Mouse (Mus musculus) embryonic facial prominence, embryonic 11.5 days (tissue): ENCODE data around the gene Atp2b2. TPM values are rescaled to one million over a fixed set of nuclear protein-coding genes. Genes with fewer than 3 reads are reported as not detected.
A peak's percentile ranks its signal among the peaks of the same experiment; 100 is the strongest.

Experiments used
- ATAC-seq: fragments of 200-750 bp; cut with Nextera tagmentation; replicated peaks from 2 replicates; pipeline ENCODE4 v1.8.0; 2017; ENCODE audit warnings: low read depth; ENCODE audit not compliant: insufficient number of reproducible peaks, low FRiP score, low TSS enrichment
- DNase-seq: peaks from one replicate; pipeline ENCODE4 v3.0.0-alpha.2; 2015; ENCODE audit warnings: low spot score
- H3K27ac ChIP-seq: fragments of 300-500 bp; sonication (generic); replicated peaks from 2 replicates; pipeline ENCODE4 v1.5.1; 2014; ENCODE audit warnings: mild to moderate bottlenecking, low read depth, low read length, control low read depth
- H3K27me3 ChIP-seq: fragments of 300-500 bp; sonication (generic); 2 replicates; pipeline ENCODE4 v1.6.1; 2014; ENCODE audit warnings: mild to moderate bottlenecking, low read length, moderate library complexity, mixed read lengths; ENCODE audit not compliant: control insufficient read depth, insufficient read depth
- H3K36me3 ChIP-seq: fragments of 300-500 bp; sonication (generic); replicated peaks from 2 replicates; pipeline ENCODE4 v1.6.1; 2014; ENCODE audit warnings: low read depth, mild to moderate bottlenecking, low read length, moderate library complexity, mixed read lengths; ENCODE audit not compliant: control insufficient read depth, insufficient read depth
- H3K4me1 ChIP-seq: fragments of 300-500 bp; sonication (generic); 2 replicates; pipeline ENCODE4 v1.6.1; 2014; ENCODE audit warnings: low read length, mixed read lengths; ENCODE audit not compliant: control insufficient read depth, insufficient read depth
- H3K4me2 ChIP-seq: fragments of 300-500 bp; sonication (generic); 2 replicates; pipeline ENCODE4 v1.6.1; 2014; ENCODE audit warnings: low read depth, mild to moderate bottlenecking, control low read depth, low read length, moderate library complexity
- H3K4me3 ChIP-seq: fragments of 300-500 bp; sonication (generic); 2 replicates; pipeline ENCODE4 v1.5.1; 2014; ENCODE audit warnings: low read depth, low read length, control low read depth
- H3K9ac ChIP-seq: fragments of 300-500 bp; sonication (generic); replicated peaks from 2 replicates; pipeline ENCODE4 v1.6.1; 2014; ENCODE audit warnings: mild to moderate bottlenecking, control low read depth, low read length
- H3K9me3 ChIP-seq: fragments of 300-500 bp; sonication (generic); replicated peaks from 2 replicates; pipeline ENCODE4 v1.6.1; 2016; ENCODE audit warnings: mild to moderate bottlenecking, low read length, inconsistent platforms, mixed read lengths; ENCODE audit not compliant: control insufficient read depth
- WGBS: fragments of 180-500 bp; shearing (Covaris S2); extraction: QIAGEN DNeasy Blood & Tissue Kit; methylation state at CpG from one replicate; pipeline ENCODE4 v1.1.7; 2014; 5-methylcytosine and 5-hydroxymethylcytosine counted together
- microRNA-seq: library from miRNA; unstranded; fragments of <30 nt; microRNA quantifications from one replicate; pipeline ENCODE4, GENCODE M21; 2016; ENCODE audit warnings: borderline number of aligned reads
- polyA plus RNA-seq: library from polyadenylated mRNA; unstranded; fragments of >200 nt; fragmentation: Nextera tagmentation; extraction: Ambion mirVana; gene quantifications from 2 replicates; pipeline ENCODE4 v1.2.1, GENCODE M21; 2014

Gene Atp2b2
- polyA plus RNA-seq, 1 experiment from 2014 or later, result 0.95 TPM

- Histone ChIP-seq H3K36me3 (no peaks in the 10 kb centered on the region), H3K9me3 (no peaks in the 10 kb centered on the region), H3K4me2 (no peak overlapping the region), H3K27me3 (no peaks in the 10 kb centered on the region), H3K4me1 (no peaks in the 10 kb centered on the region), H3K4me3 (no peak overlapping the region; the same call in 1 of the 2 replicates), H3K27ac (0 out of 2 replicates have a peak overlapping the region, but pooled peaks have one; percentile 47), H3K9ac (peak overlapping the region; percentile 43; the same call in 1 of the 2 replicates)
- WGBS, result 72% methylated on average over 4 of the region's 4 CpGs
- DNase-seq (no peak), ATAC-seq (no peak)
These were observed 346.6 kb downstream of the Atp2b2 start for GRCm38 (mm10) chr6:113695766-113696355.

- no peak for DNase-seq
- H3K36me3 ChIP-seq, result no peaks in the 10 kb centered on the region
- H3K27ac ChIP-seq, result no peak overlapping the region
- H3K27me3 ChIP-seq, result no peaks in the 10 kb centered on the region
- H3K4me1 ChIP-seq, result no peaks in the 10 kb centered on the region; the same call in 1 of the 2 replicates
- H3K4me2 ChIP-seq, result no peak overlapping the region
- no peak overlapping the region for H3K4me3 ChIP-seq
- no peak overlapping the region for H3K9ac ChIP-seq
- WGBS, result 88% methylated on average over 1 of the region's 1 CpGs
- H3K9me3 ChIP-seq, result no peaks in the 10 kb centered on the region
- no peak for ATAC-seq
These were observed 347.2 kb downstream of the Atp2b2 start for GRCm38 (mm10) chr6:113695203-113695602.

Small RNAs within 50 kb of the gene (microRNA-seq; reads per million reads assigned to microRNA genes)
- 1.4 reads per million for gene Mir7042

Other genes with a start within 250 kb of the Atp2b2 start
- 0.14 and 0.22 TPM in 2 replicates for gene Slc6a11, start 88.6 kb upstream of the Atp2b2 start, polyA plus RNA-seq
- 2.7 and 3.0 TPM in 2 replicates for gene Slc6a1, start 240.0 kb upstream of the Atp2b2 start, polyA plus RNA-seq